Mouse (Mus musculus) heart, adult 8-10 months (tissue): Measurements from ENCODE around the gene Dock2. TPM values are rescaled to one million over a fixed set of nuclear protein-coding genes. Genes with fewer than 3 reads are reported as not detected.
A peak's percentile ranks its signal among the peaks of the same experiment; 100 is the strongest.
"Not testable (repeated sequence)": the region's sequence is repeated elsewhere in the genome, so short reads cannot be mapped to it uniquely, and the experiment has no call there.

ENCODE experiments used
- DNase-seq: peaks from one replicate; pipeline ENCODE4 v3.0.0; 2022; ENCODE audit warnings: low spot score
- total RNA-seq, 4 experiments: library from RNA; stranded (reverse); gene quantifications; 2 replicates each; pipeline ENCODE4 v1.2.4; 2022

Dock2 gene
- 1 to 10 TPM; 1.3 to 5.2 (median 1.8) TPM for total RNA-seq

DNA sequence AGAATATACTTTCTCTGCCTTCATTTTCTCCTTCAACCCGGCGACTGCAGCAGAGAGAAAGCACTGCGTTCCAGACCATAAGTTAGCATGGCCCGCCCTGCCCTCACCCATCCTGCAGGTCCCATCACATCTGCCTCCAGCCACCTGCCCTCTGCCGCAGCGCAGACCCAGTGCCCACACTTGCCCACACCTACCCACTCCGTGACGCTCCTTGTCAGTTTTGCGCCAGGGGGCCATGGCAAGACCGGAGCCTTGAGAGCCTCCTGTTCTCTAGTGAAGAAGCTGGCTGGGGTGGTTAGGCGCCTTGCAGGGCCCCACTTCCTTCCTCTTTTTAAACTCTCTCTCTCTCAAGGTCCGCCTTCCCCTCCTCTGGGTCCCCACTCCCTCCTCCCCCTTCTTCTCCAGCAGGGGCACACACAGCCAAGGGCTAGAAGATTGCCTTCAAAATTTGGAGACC, at the start of gene Dock2:
Dock2 (minus strand) TSS at position 306 of the 457 bp plus-strand sequence.
- peak; percentile 30 for DNase-seq

DNA sequence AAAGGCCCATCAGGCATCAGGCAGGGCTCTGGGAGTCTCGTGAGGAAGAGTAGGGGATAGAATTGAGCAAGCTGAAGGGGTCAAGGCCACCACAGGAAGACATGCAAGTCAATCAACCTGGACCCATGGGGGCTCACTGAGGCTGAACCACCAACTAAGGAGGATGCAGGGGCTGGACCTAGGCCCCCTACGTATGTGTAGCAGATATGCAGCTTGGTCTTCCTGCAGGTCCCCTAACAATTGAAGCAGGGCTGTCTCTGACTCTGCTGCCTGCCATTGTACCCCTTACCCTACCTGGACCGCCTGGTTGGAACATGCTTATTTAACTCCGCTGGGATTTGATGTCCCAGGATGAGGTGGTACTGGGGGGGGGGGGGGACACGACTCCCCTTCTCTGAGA, 49.0 kb upstream of the Dock2 start:
- DNase-seq, result no peak

DNA sequence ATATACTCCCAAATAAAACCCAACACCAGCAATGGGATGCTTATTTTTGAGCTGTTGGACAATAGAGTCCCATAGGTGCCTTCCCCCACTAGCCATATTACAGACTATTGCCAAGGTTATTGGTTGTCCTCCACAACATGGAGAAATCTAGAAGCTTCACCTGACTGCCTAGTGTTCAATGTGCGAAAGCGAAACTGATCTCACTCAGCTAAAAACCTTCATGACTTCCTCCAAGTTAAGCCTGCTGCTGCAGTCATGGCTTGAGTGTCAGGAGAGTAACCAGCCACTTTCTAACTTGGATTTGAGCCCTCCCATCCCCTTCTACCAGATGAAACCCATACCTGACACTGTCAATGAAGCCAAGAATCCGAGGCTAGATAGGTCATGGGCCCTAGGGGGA, 44.1 kb upstream of the Dock2 start:
- no peak for DNase-seq

DNA sequence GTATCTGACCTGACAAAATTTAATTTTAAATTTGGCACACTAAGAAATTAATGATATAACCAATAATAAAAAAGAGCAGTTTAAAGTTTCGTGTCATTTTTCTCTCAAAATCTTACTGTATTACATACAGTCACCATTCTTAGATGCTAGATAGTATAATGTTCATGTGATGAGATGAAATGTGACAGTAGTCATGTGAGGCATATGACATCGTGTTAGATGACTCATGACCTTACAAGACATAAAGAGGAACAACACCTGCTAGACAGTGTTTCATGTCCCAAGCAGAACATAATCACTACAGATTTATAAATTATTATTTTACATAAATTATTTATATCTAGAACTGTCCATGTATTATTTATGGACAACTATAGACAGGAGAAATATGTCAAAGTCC, 43.2 kb upstream of the Dock2 start:
- DNase-seq, result no peak

DNA sequence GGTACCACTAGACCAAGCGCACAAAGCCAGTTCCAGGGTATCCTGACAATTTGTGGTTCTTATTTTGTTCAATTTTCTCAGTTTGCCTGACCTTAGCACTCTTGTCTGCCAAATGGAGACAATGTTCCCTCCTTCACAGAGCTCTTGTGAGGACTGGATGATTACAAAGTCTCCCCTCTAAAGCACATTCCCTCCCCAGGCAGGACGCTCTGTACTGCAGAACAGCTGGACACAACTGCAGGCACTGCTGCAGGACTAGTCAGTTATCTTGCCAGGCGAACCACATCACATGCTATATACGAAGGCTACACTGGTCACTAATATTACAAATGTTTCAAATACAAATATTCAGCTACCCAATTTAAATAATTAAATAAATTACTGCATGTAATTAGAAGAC, 41.1 kb upstream of the Dock2 start:
- DNase-seq, result peak; percentile 15

- DNase-seq, result peak; percentile 9
Observed at GRCm38 (mm10) chr11:34814767-34815166, 31.1 kb upstream of the Dock2 start.

GRCm38 (mm10) chr11:34814319-34814718, 30.6 kb upstream of the Dock2 start:
- no peak for DNase-seq

- not testable (repeated sequence) for DNase-seq
Observed at GRCm38 (mm10) chr11:34805026-34805425, 21.3 kb upstream of the Dock2 start.

- DNase-seq, result not testable (repeated sequence)
Observed at GRCm38 (mm10) chr11:34798066-34798465, 14.4 kb upstream of the Dock2 start.

DNA sequence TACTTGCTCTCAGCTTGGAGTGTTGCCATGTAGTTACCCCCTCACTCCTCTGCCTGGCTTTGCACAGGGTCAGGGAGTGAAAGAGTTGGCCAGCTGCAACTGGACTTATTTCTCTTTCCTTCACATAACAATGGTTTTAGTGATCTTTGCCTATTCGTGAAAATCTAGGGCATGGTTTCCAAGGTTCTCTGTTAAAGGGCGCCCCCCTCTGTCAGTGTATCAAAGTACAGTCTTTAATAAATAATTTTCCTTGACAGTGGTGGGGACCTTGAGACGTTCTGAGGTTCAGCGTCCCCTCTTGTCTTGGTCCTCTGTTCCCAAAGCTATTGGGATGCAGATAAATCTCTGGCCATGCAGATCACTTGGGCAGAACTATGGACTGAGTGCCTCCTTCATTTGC, 12.4 kb upstream of the Dock2 start:
- no peak for DNase-seq

- DNase-seq, result no peak
Observed at GRCm38 (mm10) chr11:34791872-34792271, 8.2 kb upstream of the Dock2 start.

GRCm38 (mm10) chr11:34784864-34785263, 1.2 kb upstream of the Dock2 start:
- DNase-seq, result no peak

GRCm38 (mm10) chr11:34782516-34783430, 919 bp downstream of the Dock2 start:
- DNase-seq, result peak; percentile 21

GRCm38 (mm10) chr11:34780786-34781185, 2.9 kb downstream of the Dock2 start:
- DNase-seq, result no peak

GRCm38 (mm10) chr11:34779966-34780365, 3.7 kb downstream of the Dock2 start:
- no peak for DNase-seq

- no peak for DNase-seq
Observed at GRCm38 (mm10) chr11:34778351-34778750, 5.3 kb downstream of the Dock2 start.

- DNase-seq, result no peak
Observed at GRCm38 (mm10) chr11:34777529-34777928, 6.2 kb downstream of the Dock2 start.

- no peak for DNase-seq
Observed at GRCm38 (mm10) chr11:34776054-34776453, 7.6 kb downstream of the Dock2 start.

DNA sequence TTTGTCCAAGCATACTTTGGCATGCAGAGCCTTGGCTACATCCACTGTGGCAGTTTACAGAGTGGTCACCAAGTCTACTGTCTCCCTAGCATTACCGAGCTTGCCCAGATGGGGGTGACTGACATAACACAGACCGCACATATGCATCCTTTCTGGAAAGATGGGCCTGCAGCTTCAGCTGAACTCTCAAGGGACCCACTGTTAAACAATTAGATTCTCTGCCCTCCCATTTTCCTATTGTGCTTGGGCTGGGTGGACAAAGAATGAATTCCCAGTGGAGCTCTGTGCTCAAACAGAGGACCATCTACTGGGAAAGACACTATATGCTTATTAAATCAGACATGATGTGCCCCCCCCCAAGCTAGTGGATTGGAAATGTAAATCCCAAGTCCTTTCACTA, 9.1 kb downstream of the Dock2 start:
- DNase-seq, result no peak

- DNase-seq, result no peak
Observed at GRCm38 (mm10) chr11:34773304-34773895, 10.3 kb downstream of the Dock2 start.

- DNase-seq, result peak; percentile 50
Observed at GRCm38 (mm10) chr11:34771221-34771986, 12.3 kb downstream of the Dock2 start.

GRCm38 (mm10) chr11:34770666-34771065, 13.0 kb downstream of the Dock2 start:
- DNase-seq, result no peak
